Mouse (Mus musculus) liver, embryonic 12.5 days (tissue): ENCODE measurements around the gene Mylk. TPM values are rescaled to one million over a fixed set of nuclear protein-coding genes. Genes with fewer than 3 reads are reported as not detected.

Experiments
- ATAC-seq: fragments of 200-750 bp; cut with Nextera tagmentation; 2 replicates; pipeline ENCODE4 v1.8.0; 2017; ENCODE audit warnings: moderate number of reproducible peaks, mild to moderate bottlenecking, moderate library complexity
- H3K27ac ChIP-seq: fragments of 300-500 bp; sonication (generic); 2 replicates; pipeline ENCODE4 v1.5.1; 2016; ENCODE audit warnings: mild to moderate bottlenecking
- H3K27me3 ChIP-seq: fragments of 300-500 bp; sonication (generic); replicated peaks from 2 replicates; pipeline ENCODE4 v1.6.1; 2016; ENCODE audit warnings: mild to moderate bottlenecking, moderate library complexity
- H3K36me3 ChIP-seq: fragments of 300-500 bp; sonication (generic); 2 replicates; pipeline ENCODE4 v1.6.1; 2016; ENCODE audit warnings: mild to moderate bottlenecking, moderate library complexity
- H3K4me1 ChIP-seq: fragments of 300-500 bp; sonication (generic); 2 replicates; pipeline ENCODE4 v1.6.1; 2016
- H3K4me2 ChIP-seq: fragments of 300-500 bp; sonication (generic); 2 replicates; pipeline ENCODE4 v1.6.1; 2016; ENCODE audit warnings: mild to moderate bottlenecking, moderate library complexity
- H3K4me3 ChIP-seq: fragments of 300-500 bp; sonication (generic); 2 replicates; pipeline ENCODE4 v1.5.1; 2016; ENCODE audit warnings: mild to moderate bottlenecking, moderate library complexity
- H3K9ac ChIP-seq: fragments of 300-500 bp; sonication (generic); 2 replicates; pipeline ENCODE4 v1.6.1; 2016; ENCODE audit warnings: mild to moderate bottlenecking, moderate library complexity
- H3K9me3 ChIP-seq: fragments of 300-500 bp; sonication (generic); replicated peaks from 2 replicates; pipeline ENCODE4 v1.6.1; 2016; ENCODE audit warnings: mild to moderate bottlenecking, moderate library complexity
- WGBS: fragments of 180-500 bp; shearing (Covaris S2); methylation state at CpG from one replicate; pipeline ENCODE4 v1.1.7; 2016; ENCODE audit not compliant: insufficient replicate concordance; 5-methylcytosine and 5-hydroxymethylcytosine counted together
- polyA plus RNA-seq: library from polyadenylated mRNA; unstranded; fragments of >200 nt; fragmentation: Nextera tagmentation; extraction: Ambion mirVana; gene quantifications from 2 replicates; pipeline ENCODE4 v1.2.1, GENCODE M21; 2016

Mylk gene
- polyA plus RNA-seq, 1 experiment from 2014 or later = 5.9 TPM

DNA sequence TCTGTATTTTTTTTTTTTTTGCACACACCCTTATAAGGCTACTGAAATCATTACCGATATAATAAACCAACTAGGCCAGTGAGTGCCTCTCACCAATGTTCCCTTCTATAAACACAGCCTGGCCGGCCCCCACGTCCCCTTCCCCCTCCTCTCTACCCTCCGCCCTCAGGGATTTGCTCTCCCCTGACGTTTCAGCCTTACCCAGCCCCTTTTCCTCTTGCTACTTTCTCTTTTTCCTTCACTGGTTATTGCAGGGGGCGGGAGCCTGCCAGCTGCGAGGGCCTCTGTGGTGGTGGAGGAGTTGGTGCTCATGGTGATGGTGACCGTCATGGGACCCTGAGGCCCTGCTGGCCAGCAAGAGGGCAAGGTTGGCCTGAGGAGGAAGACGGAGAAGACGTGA lies 176.3 kb downstream of the Mylk start:
- no peaks in the 10 kb centered on the region for H3K36me3 ChIP-seq
- peaks cover 18% of the 10 kb centered on the region for H3K4me1 ChIP-seq
- no peak overlapping the region for H3K4me3 ChIP-seq
- H3K9me3 ChIP-seq = no peaks in the 10 kb centered on the region
- no peak overlapping the region for H3K27ac ChIP-seq
- ATAC-seq = no peak
- no peak overlapping the region for H3K4me2 ChIP-seq
- H3K27me3 ChIP-seq = peaks cover 4% of the 10 kb centered on the region; the same call in 1 of the 2 replicates
- 64% methylated on average over 10 of the region's 10 CpGs for WGBS
- H3K9ac ChIP-seq = no peak overlapping the region

DNA sequence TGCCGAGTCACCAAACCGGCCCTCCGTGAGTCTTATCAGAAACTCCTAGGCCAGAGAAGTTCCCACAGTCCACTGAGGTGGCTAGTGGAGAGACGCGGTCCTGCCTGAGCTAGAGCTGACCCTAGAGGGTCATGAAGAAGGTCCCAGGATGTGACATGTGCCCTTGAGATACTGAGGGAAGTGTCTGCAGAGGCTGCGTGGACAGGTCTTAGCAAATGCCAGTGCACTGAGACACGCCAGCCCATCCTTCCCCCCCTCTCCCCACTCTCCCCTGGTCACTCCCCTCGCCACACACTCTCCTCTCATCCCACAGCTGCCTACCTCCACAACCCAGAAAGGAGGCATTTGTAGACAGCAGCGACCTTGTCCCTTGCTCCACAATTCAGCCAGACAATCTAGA lies 178.6 kb downstream of the Mylk start:
- Histone ChIP-seq H3K27ac (no peak overlapping the region), H3K4me3 (no peak overlapping the region), H3K27me3 (peaks cover 4% of the 10 kb centered on the region; the same call in 1 of the 2 replicates), H3K4me1 (peaks cover 26% of the 10 kb centered on the region), H3K36me3 (no peaks in the 10 kb centered on the region), H3K9me3 (no peaks in the 10 kb centered on the region), H3K4me2 (no peak overlapping the region), H3K9ac (no peak overlapping the region)
- WGBS = 42% methylated on average over 9 of the region's 9 CpGs
- ATAC-seq = no peak

DNA sequence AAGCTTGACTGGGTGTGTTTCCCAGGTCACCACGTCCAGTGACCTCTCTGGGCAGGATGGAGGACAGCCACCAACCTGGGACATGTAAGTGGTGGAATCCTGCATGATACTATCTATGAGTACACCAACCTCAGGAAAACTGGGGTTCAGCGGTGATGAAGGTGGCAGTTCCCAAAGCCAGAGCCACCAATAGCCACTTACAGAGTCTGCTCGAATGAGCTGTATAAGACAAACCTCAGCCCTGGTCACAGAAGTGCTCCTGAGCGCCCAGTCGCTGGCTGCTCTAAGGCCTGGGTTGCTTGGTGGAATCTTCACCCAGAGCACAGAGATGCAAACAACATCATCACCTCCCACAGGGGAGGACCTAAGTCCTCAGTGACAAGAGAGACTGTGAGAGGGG lies 179.3 kb downstream of the Mylk start:
- Histone ChIP-seq H3K4me3 (no peak overlapping the region), H3K27ac (no peak overlapping the region), H3K9me3 (no peaks in the 10 kb centered on the region), H3K36me3 (no peaks in the 10 kb centered on the region), H3K9ac (no peak overlapping the region), H3K27me3 (peaks cover 4% of the 10 kb centered on the region; the same call in 1 of the 2 replicates), H3K4me2 (no peak overlapping the region), H3K4me1 (peaks cover 24% of the 10 kb centered on the region)
- WGBS = 65% methylated on average over 5 of the region's 5 CpGs
- ATAC-seq = no peak

GRCm38 (mm10) chr16:34924937-34925618 lies 180.1 kb downstream of the Mylk start:
- H3K27ac ChIP-seq = peak overlapping the region; percentile 18; the same call in 1 of the 2 replicates
- 52% methylated on average over 6 of the region's 6 CpGs for WGBS
- H3K4me3 ChIP-seq = no peak overlapping the region
- peaks cover 4% of the 10 kb centered on the region; the same call in 1 of the 2 replicates for H3K27me3 ChIP-seq
- H3K4me2 ChIP-seq = no peak overlapping the region
- H3K4me1 ChIP-seq = peaks cover 25% of the 10 kb centered on the region
- no peak overlapping the region for H3K9ac ChIP-seq
- ATAC-seq = no peak
- no peaks in the 10 kb centered on the region for H3K9me3 ChIP-seq
- no peaks in the 10 kb centered on the region for H3K36me3 ChIP-seq

DNA sequence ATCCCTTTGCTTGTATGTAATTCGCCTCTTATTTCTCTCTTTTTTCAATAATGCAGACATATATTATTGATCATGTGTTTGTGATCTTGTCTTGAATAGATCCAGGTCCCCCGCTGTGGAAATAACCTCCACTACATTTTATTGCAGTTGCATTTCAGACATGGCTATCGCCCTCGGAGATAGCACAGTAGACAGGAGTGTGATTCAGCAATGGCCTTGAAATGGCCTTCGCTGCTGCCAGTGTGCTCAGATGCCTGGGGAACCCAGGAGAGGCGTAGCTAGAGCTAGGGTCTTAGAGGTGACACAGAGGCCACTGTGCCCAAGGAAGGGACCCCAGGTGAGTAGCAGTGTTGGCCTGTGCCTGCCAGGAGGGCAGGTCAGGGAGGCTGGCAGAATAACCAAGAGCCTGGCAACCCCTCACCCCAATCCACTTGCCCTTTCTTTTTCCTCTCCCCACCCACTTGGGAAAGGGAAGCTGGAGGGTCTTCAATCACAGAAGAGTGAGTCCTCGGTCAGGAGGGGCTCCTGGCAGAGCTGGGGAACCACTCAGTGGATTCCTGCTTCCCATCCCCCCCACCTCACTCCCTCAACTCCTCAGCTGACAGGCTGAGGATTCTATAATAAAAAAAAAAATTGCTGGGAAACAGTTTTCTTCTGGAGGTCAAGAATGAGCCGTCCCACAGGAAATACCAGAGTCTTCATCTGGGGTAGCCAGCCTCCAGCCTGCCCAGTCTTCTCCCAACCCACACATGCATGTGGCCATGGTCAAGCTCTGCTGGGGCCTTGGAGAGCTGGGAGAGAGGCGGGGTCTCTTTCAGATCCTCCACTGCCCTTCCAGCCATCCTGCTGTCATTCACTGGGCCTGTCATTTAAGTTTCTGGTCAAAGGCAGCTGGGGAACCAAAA lies 181.8 kb downstream of the Mylk start:
- ATAC-seq = no peak
- no peaks in the 10 kb centered on the region for H3K36me3 ChIP-seq
- H3K4me3 ChIP-seq = no peak overlapping the region
- no peaks in the 10 kb centered on the region for H3K9me3 ChIP-seq
- no peak overlapping the region for H3K4me2 ChIP-seq
- peaks cover 27% of the 10 kb centered on the region for H3K4me1 ChIP-seq
- no peak overlapping the region for H3K9ac ChIP-seq
- H3K27ac ChIP-seq = 0 out of 2 replicates have a peak overlapping the region, but pooled peaks have one; percentile 55
- peaks cover 4% of the 10 kb centered on the region; the same call in 1 of the 2 replicates for H3K27me3 ChIP-seq
- 58% methylated on average over 9 of the region's 9 CpGs for WGBS

GRCm38 (mm10) chr16:34929686-34930085 lies 184.7 kb downstream of the Mylk start:
- Histone ChIP-seq H3K4me1 (peaks cover 41% of the 10 kb centered on the region), H3K4me3 (no peak overlapping the region), H3K9me3 (no peaks in the 10 kb centered on the region), H3K27me3 (no peaks in the 10 kb centered on the region), H3K4me2 (no peak overlapping the region), H3K27ac (no peak overlapping the region), H3K36me3 (no peaks in the 10 kb centered on the region), H3K9ac (no peak overlapping the region)
- ATAC-seq = no peak
- whole genome bisulfite sequencing = 56% methylated on average over 8 of the region's 8 CpGs

DNA sequence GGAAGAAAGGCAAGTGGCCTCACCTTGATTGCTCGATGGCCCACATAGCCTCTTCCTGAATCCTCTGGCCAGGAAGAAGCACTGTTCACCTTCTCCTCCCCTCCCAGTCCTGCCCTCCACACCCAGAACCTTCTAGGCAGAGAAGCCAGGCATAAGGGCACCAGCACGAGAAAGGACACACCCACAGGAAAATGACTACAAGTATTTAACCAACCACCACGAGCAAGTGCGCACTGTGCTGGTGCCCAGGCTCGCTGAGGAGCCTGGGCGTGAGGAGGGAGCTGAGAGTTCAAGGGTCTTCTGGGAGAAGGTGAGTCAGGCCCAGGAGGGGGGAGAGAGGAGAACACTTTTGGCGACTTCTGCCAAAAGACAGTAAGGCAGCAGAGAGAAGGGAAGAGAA lies 185.1 kb downstream of the Mylk start:
- H3K36me3 ChIP-seq = no peaks in the 10 kb centered on the region
- H3K27me3 ChIP-seq = no peaks in the 10 kb centered on the region
- H3K4me1 ChIP-seq = peaks cover 37% of the 10 kb centered on the region
- H3K4me2 ChIP-seq = no peak overlapping the region
- no peak overlapping the region for H3K9ac ChIP-seq
- ATAC-seq = no peak
- H3K9me3 ChIP-seq = no peaks in the 10 kb centered on the region
- 33% methylated on average over 7 of the region's 7 CpGs for WGBS
- no peak overlapping the region for H3K4me3 ChIP-seq
- no peak overlapping the region for H3K27ac ChIP-seq

GRCm38 (mm10) chr16:34931306-34931705 lies 186.3 kb downstream of the Mylk start:
- WGBS = 43% methylated on average over 2 of the region's 2 CpGs
- no peak for ATAC-seq

GRCm38 (mm10) chr16:34933173-34933572 lies 188.2 kb downstream of the Mylk start:
- no peaks in the 10 kb centered on the region for H3K27me3 ChIP-seq
- no peak overlapping the region for H3K27ac ChIP-seq
- H3K4me3 ChIP-seq = no peak overlapping the region
- no peaks in the 10 kb centered on the region for H3K36me3 ChIP-seq
- peaks cover 52% of the 10 kb centered on the region for H3K4me1 ChIP-seq
- H3K9me3 ChIP-seq = no peaks in the 10 kb centered on the region
- peak overlapping the region; percentile 19 for H3K4me2 ChIP-seq
- 23% methylated on average over 4 of the region's 4 CpGs for WGBS
- peak; percentile 73 for ATAC-seq
- no peak overlapping the region for H3K9ac ChIP-seq

More at GRCm38 (mm10) chr16:34931306-34931705, 186.3 kb downstream of the Mylk start:
- Histone ChIP-seq H3K4me3 (no peak overlapping the region), H3K4me1 (peaks cover 44% of the 10 kb centered on the region), H3K9ac (no peak overlapping the region), H3K27ac (no peak overlapping the region), H3K4me2 (no peak overlapping the region), H3K9me3 (no peaks in the 10 kb centered on the region), H3K36me3 (no peaks in the 10 kb centered on the region), H3K27me3 (no peaks in the 10 kb centered on the region)

- WGBS = 69% methylated on average over 6 of the region's 6 CpGs
- no peaks in the 10 kb centered on the region for H3K9me3 ChIP-seq
- H3K9ac ChIP-seq = no peak overlapping the region
- H3K4me1 ChIP-seq = peaks cover 62% of the 10 kb centered on the region
- H3K4me2 ChIP-seq = no peak overlapping the region
- no peaks in the 10 kb centered on the region for H3K36me3 ChIP-seq
- H3K27me3 ChIP-seq = no peaks in the 10 kb centered on the region
- H3K27ac ChIP-seq = no peak overlapping the region
- ATAC-seq = no peak
- H3K4me3 ChIP-seq = no peak overlapping the region
Measured at GRCm38 (mm10) chr16:34934486-34934885, 189.5 kb downstream of the Mylk start.

DNA sequence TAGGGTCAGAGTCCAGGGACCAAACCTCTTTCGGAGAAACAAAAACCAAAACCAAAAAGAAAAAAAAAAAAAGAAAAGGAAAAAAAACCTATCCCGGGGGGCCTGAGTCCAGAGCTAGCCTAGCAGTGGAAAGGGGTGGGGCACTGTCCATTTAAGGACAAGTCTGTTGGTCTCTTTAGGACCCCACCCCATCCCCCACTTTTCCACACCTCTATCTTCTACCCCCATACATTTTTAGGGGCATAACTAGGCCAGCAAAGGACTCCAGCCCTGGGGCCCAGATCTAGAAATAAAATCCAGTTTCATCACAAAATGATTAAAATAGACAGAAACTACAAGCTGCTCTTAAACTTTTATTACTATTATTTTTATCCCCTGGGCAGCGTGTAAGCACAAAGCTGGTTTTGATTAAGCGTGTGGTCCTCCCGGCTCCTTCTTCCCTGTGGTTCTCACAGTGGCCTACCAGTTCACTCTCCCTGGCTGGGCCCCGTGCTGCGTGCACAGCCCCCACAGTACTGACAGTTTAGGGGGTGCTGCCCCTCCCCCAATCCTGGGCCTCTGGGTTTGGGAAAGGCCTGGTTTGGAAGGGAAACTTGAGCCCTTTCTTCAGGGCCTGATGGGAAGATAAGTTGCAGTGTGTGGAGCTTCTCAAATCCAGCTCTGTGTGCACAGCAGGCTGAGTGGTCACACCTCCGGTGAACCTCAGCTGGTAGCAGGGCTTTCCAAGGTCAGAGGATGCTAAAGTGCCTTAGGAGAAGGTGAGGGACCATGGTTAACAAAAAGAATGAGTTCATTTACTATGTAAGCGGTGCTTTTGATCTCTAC lies 190.7 kb downstream of the Mylk start:
- Histone ChIP-seq H3K36me3 (no peaks in the 10 kb centered on the region), H3K4me3 (no peak overlapping the region), H3K27ac (peak overlapping the region; percentile 27; the same call in 1 of the 2 replicates), H3K9ac (no peak overlapping the region), H3K4me1 (peaks cover 66% of the 10 kb centered on the region), H3K27me3 (no peaks in the 10 kb centered on the region), H3K9me3 (no peaks in the 10 kb centered on the region), H3K4me2 (no peak overlapping the region)
- 62% methylated on average over 9 of the region's 9 CpGs for WGBS
- no peak for ATAC-seq
